In the genomic region with DNA sequence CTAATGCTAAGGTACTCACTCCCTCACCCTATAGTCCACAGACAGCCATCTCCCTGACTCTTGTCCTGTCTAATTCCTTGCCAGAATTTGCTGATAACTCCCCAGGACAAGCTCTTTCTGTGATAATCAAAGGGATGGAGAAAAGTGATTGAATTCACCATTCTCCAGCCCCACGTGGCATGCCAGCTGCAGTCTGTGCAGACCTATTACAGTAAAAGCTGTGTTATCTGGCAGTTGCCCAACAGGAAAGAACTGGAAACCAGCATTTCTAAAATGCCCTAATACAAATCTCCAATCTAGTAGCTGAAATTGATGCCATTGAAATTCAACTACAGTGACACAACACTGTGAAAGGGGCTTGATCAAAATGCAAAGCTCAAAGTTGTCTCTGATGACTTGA, we compare ENCODE assay signal across 19 mouse cellular contexts.
DNase-seq lines count a peak whose midpoint lies in the region; ATAC-seq lines count a peak whose summit lies in the region.
"Had no signal": no experiment of that assay in that cellular context is flagged by ENCODE, and none has a peak within 500 bp of the region (broad histone marks: within the 10 kb centered on the region; RNA-seq: fewer than 3 reads in every experiment).

No protein-coding gene starts in this region.

- peak; percentile 24 for DNase-seq in hindbrain, embryonic 14.5 days (ENCODE audit: low spot score)
- DNase-seq in midbrain, embryonic 10.5 days (ENCODE audit: low spot score), result no peak
- peak; percentile 0 for DNase-seq in fibroblast of lung, adult 2 months (ENCODE audit: low read depth)
- DNase-seq in layer of hippocampus, postnatal 14 days (ENCODE audit: low spot score in 2 of 2), result peak; percentile 12 to 64
- DNase-seq in testis, postnatal 14 days (ENCODE audit: low spot score), result no peak
- no peak for DNase-seq in frontal cortex, postnatal 14 days (ENCODE audit: low spot score in 2 of 2)
- DNase-seq: cerebellum, adult 9-10 months; heart, adult 2 months; lung, postnatal 14 days; spleen, adult 18-20 months; thymus, postnatal 14 days had no signal

- no peaks in the 10 kb centered on the region for H3K27me3 ChIP-seq in hindbrain, embryonic 14.5 days (ENCODE audit: control insufficient read depth, insufficient read depth, low read length)
- H3K27me3 ChIP-seq in hindbrain, embryonic 13.5 days, result no peaks in the 10 kb centered on the region
- H3K27me3 ChIP-seq in midbrain, embryonic 12.5 days, result no peaks in the 10 kb centered on the region
- H3K27me3 ChIP-seq in midbrain, embryonic 10.5 days (ENCODE audit: low read depth, poor library complexity, severe bottlenecking), result no peaks in the 10 kb centered on the region
- H3K27me3 ChIP-seq: kidney, embryonic 15.5 days; limb, embryonic 12.5 days; neural tube, embryonic 12.5 days had no signal

- no peaks in the 10 kb centered on the region for H3K36me3 ChIP-seq in hindbrain, embryonic 14.5 days (replicated peaks; ENCODE audit: control insufficient read depth, insufficient read depth)
- H3K36me3 ChIP-seq in hindbrain, embryonic 13.5 days, result no peaks in the 10 kb centered on the region
- no peaks in the 10 kb centered on the region for H3K36me3 ChIP-seq in midbrain, embryonic 12.5 days
- no peaks in the 10 kb centered on the region for H3K36me3 ChIP-seq in midbrain, embryonic 10.5 days
- H3K36me3 ChIP-seq: kidney, embryonic 15.5 days; limb, embryonic 12.5 days; neural tube, embryonic 12.5 days had no signal

- no peaks in the 10 kb centered on the region for H3K9me3 ChIP-seq in hindbrain, embryonic 14.5 days (ENCODE audit: control insufficient read depth, low read length)
- H3K9me3 ChIP-seq in hindbrain, embryonic 13.5 days, result no peaks in the 10 kb centered on the region
- no peaks in the 10 kb centered on the region for H3K9me3 ChIP-seq in midbrain, embryonic 12.5 days
- H3K9me3 ChIP-seq in midbrain, embryonic 10.5 days (replicated peaks), result no peaks in the 10 kb centered on the region
- H3K9me3 ChIP-seq: kidney, embryonic 15.5 days; limb, embryonic 12.5 days; neural tube, embryonic 12.5 days had no signal

- H3K4me1 ChIP-seq in hindbrain, embryonic 14.5 days (replicated peaks; ENCODE audit: control insufficient read depth, insufficient read depth, low read length), result no peaks in the 10 kb centered on the region
- no peaks in the 10 kb centered on the region for H3K4me1 ChIP-seq in hindbrain, embryonic 13.5 days (replicated peaks)
- H3K4me1 ChIP-seq in midbrain, embryonic 12.5 days, result no peaks in the 10 kb centered on the region
- H3K4me1 ChIP-seq in midbrain, embryonic 10.5 days, result no peaks in the 10 kb centered on the region
- H3K4me1 ChIP-seq: kidney, embryonic 15.5 days; limb, embryonic 12.5 days; neural tube, embryonic 12.5 days had no signal

- H3K4me3 ChIP-seq in hindbrain, embryonic 14.5 days (replicated peaks; ENCODE audit: low read length), result no peak overlapping the region
- H3K4me3 ChIP-seq in hindbrain, embryonic 13.5 days, result no peak overlapping the region
- H3K4me3 ChIP-seq in midbrain, embryonic 12.5 days, result no peak overlapping the region
- no peak overlapping the region for H3K4me3 ChIP-seq in midbrain, embryonic 10.5 days
- H3K4me3 ChIP-seq: erythroblast, embryonic 14.5 days; heart, adult 2 months; kidney, embryonic 15.5 days; limb, embryonic 12.5 days; neural tube, embryonic 12.5 days had no signal

- no peak overlapping the region for H3K27ac ChIP-seq in hindbrain, embryonic 14.5 days
- no peak overlapping the region for H3K27ac ChIP-seq in hindbrain, embryonic 13.5 days
- no peak overlapping the region for H3K27ac ChIP-seq in midbrain, embryonic 12.5 days (replicated peaks)
- H3K27ac ChIP-seq in midbrain, embryonic 10.5 days (replicated peaks), result no peak overlapping the region
- H3K27ac ChIP-seq: heart, adult 2 months; kidney, embryonic 15.5 days; limb, embryonic 12.5 days; liver, embryonic 14.5 days; neural tube, embryonic 12.5 days had no signal

- H3K9ac ChIP-seq in hindbrain, embryonic 14.5 days, result no peak overlapping the region
- no peak overlapping the region for H3K9ac ChIP-seq in hindbrain, embryonic 13.5 days
- H3K9ac ChIP-seq in midbrain, embryonic 12.5 days (replicated peaks), result no peak overlapping the region
- H3K9ac ChIP-seq: kidney, embryonic 15.5 days; limb, embryonic 12.5 days; liver, embryonic 14.5 days; neural tube, embryonic 12.5 days had no signal

- no peak for ATAC-seq in hindbrain, embryonic 14.5 days (ENCODE audit: low FRiP score)
- ATAC-seq in hindbrain, embryonic 13.5 days (ENCODE audit: low FRiP score), result no peak
- 0 out of 2 replicates have a peak, but pooled peaks have one; percentile 19 for ATAC-seq in midbrain, embryonic 12.5 days (ENCODE audit: low FRiP score, low read depth)
- ATAC-seq: inflammation-experienced regulatory T-cells, adult 6 months had no signal

- no peak overlapping the region for H3K4me2 ChIP-seq in hindbrain, embryonic 14.5 days (replicated peaks)
- H3K4me2 ChIP-seq in hindbrain, embryonic 13.5 days, result no peak overlapping the region
- H3K4me2 ChIP-seq in midbrain, embryonic 12.5 days (replicated peaks), result no peak overlapping the region
- H3K4me2 ChIP-seq: kidney, embryonic 15.5 days; limb, embryonic 12.5 days; neural tube, embryonic 12.5 days had no signal

- 39% methylated on average over 1 of the region's 1 CpGs for WGBS in hindbrain, embryonic 14.5 days
- 43% methylated on average over 1 of the region's 1 CpGs for WGBS in hindbrain, embryonic 13.5 days
- 65% methylated on average over 1 of the region's 1 CpGs for WGBS in midbrain, embryonic 12.5 days
- 78% methylated on average over 1 of the region's 1 CpGs for WGBS in midbrain, embryonic 10.5 days

Comparison
In these comparisons a context has a peak if more than half of its experiments do, and no peak if none do; other contexts are left out.
1. DNase-seq: peak in hindbrain, embryonic 14.5 days (single experiment), fibroblast of lung, adult 2 months (single experiment) and layer of hippocampus, postnatal 14 days (2 of 2); none in midbrain, embryonic 10.5 days (single experiment), testis, postnatal 14 days (single experiment) and frontal cortex, postnatal 14 days (0 of 2).